Mouse (Mus musculus): Measurements from ENCODE around the gene Cttn.

Cttn gene

GRCm38 (mm10) chr7:144402492-144402891 is 68.3 kb downstream of the Cttn start:
- in situ Hi-C loops (cut with MboI, MseI), result no loop called here

GRCm38 (mm10) chr7:144391727-144392126 is 79.1 kb downstream of the Cttn start:
- in situ Hi-C loops (cut with MboI, MseI), result no loop called here

DNA sequence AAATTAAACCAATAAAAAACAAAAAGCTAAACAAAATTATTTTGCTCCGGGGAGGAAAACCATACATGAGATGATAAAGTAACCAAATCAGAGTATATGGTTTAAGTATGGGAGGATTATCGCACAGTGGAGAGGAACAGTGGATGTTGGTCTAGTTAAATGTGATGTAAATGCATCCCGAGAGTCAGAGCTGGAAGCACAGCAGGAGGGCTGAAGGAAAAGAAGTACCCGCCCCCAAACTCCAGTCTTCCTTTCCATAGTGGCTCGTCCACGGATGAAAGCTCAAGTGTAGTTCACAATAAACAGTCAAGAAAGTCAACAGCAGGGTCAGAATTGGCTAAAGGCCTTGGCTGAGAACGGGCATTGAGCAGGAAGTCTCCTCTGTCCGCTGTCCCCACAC is 80.1 kb downstream of the Cttn start:
- in situ Hi-C loops (cut with MboI, MseI), result no loop called here

DNA sequence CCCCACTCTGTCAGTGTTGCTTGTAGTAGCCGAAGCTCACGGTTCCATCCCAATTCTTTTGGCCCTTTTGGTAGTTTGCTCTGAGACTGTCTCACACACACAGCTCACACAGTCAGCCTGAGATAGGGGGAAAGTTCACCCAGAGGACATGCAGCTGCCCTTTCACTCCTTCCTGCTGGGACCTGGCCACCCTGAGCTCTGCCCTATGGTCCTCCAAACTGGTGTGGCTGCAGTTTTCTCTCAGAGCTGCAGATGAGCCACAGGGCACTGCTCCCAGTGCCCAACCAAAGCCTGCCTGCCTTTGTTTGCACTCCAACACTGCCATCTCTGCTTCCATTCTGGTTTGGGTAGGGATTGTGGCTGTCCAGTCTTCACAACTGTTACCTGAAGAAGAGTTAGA is 81.1 kb downstream of the Cttn start:
- in situ Hi-C loops (cut with MboI, MseI), result no loop called here

- in situ Hi-C loops (cut with MboI, MseI), result no loop called here
These were observed 83.3 kb downstream of the Cttn start for GRCm38 (mm10) chr7:144387537-144387936.
